Mouse (Mus musculus) induced T-regulatory cell, adult 2 months (primary cell): ENCODE measurements around the gene Rab24.

Experiments
- DNase-seq: peaks from one replicate; pipeline ENCODE4 v3.0.0-alpha.2; 2012; ENCODE audit warnings: low read depth

The Rab24 gene

DNA sequence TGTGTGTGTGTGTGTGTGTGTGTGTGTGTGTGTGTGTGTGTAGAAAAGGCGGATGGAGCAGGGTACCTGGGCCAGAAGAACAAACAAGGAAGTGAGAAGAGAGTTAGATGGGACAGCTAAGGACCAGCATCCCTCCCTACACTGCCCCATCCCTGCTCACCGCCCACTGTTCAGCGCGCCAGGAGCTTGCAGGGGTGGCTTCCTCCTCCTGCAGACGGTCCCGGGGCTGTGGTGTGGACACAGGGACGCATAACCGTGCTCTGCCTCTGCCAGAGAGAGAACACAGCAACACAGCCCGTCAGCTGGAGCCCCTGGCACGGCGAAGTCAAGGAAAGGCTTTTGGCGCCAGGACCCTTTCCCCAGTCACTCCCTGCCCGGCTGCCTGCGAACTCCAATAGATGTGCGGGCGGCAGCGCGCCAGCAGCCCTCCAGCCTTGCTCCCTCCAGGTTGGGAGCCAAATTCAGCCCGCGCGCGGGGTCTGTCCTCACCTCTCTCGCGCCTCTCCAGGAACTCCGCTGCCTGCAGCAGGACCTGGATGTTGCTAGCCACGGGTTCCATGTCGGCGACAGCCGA is 7.5 kb upstream of the Rab24 start:
- no peak for DNase-seq

DNA sequence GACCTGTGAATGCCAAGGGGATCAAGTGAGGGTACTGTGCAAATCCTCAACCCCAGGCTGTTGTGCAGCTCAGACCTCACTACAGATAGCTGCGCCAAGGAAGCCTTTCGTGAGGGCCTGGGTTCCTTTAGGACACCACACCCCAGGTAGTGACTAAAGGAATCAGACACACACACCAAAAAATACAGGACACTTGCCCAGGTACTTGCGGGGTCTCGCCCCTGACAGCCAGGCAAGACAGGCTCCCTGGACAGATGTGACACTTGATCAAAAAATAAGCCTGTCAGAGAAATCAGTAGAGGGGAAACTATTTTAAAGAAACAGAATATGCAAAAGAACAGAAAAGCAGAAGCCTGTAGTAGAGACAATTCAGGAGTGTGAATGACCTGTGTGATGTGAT is 6.9 kb upstream of the Rab24 start:
- peak; percentile 40 for DNase-seq

DNA sequence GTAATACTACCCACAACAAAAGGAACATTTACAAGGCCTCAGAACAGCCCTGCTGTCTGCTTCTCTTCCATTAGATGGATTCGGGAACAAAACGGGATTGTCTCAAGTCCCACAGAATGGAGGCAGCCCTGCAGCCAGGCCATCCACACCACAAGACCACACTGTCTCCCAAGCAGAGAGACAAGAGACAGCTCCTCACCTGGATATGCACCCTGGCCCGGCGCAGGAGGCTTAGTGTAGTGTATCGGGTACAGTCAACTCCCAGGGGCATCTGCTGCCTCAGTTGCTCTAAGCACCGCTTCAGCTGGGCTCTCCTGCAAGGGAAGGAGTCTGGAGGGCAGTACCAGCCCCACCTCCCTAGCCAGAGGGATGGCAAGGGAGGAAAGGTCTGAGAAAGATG is 6.4 kb upstream of the Rab24 start:
- no peak for DNase-seq

DNA sequence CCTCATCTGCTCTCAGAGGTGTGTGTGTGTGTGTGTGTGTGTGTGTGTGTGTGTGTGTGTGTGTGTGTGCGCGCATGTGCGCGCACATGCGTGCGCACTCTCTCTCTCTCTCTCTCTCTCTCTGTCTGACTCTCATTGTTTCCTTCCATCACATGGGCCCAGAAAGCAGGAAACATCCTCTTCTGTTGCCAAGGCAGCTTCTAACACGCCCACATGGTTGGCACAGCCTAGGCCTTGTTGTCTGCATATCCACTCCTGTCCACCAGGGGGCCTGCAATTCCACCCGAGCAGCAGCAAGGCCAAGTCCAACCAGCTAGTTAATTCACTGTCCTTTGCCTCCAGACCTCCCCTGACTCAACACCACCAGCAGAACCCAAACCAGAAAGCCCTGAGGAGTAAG is 5.9 kb upstream of the Rab24 start:
- peak; percentile 97 for DNase-seq

DNA sequence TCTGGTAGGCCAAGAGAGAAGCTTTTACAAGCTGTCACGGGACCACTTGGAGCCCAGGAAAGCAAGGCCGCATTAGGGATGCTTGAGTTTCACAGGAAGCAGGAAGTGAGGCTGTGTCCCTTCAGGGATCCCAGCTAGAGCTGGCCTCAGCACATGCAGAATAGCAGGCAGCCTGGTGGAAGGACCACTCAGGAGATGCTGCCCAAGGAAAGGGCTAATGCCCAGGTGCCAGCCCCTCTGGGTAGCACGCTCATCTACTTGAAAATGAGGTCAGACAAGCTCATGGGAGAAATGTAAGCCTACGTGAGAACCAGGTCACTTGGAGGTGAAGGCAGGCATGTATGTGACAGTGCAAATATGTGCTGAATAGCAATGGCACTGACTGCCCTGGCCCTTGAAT is 5.4 kb upstream of the Rab24 start:
- no peak for DNase-seq

DNA sequence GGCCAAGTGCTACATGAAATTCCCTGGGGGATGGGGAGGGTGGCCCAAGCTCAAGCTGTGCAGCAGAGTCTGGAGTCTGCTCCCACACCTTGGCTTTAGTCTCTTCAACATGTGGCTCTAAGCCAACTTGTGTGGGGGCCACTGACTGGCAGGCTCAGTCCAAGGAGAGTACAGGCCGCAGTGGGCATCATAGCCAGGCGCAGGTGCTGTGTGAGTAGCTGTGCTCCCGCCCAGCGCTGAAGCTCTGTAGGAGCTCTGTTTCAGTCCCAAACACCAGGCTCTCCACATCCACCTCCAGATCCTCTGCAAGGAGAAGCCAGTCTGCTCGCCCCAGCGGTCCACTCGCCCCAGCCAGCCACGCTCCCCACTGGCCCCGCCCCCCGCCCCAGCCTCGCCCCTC is 3.9 kb upstream of the Rab24 start:
- no peak for DNase-seq

DNA sequence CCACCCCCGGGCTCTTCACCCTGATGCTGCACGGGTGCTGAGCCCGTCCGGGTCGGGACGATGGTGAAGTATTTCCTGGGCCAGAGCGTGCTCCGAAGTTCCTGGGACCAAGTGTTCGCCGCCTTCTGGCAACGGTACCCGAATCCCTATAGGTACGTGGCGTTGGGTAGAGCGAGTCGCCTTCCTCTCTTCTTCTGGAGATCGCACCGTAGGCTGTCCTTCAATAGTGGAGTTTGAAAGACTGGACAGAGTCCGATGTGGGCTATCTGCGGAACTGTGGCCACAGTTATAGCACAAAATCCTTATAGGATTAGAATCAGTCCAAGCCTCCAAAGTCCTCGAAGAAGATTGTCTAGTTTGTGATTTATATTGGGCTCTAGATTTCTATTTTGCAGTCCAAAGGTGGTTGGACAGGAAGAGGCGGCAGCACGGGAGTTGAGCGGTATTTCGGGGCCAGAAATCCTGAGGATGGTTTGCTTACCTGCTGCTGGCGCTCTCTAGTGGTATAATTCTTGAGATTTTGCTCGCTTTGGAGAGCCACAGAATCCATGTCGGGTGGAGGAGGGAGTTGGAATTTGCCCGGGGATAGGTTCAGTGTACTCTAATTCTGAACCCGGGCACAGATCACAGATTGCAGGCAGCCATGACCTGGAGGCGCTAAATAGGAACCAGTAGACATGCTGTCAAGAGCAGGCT is 532 bp upstream of the Rab24 start:
- peak; percentile 70 for DNase-seq

DNA sequence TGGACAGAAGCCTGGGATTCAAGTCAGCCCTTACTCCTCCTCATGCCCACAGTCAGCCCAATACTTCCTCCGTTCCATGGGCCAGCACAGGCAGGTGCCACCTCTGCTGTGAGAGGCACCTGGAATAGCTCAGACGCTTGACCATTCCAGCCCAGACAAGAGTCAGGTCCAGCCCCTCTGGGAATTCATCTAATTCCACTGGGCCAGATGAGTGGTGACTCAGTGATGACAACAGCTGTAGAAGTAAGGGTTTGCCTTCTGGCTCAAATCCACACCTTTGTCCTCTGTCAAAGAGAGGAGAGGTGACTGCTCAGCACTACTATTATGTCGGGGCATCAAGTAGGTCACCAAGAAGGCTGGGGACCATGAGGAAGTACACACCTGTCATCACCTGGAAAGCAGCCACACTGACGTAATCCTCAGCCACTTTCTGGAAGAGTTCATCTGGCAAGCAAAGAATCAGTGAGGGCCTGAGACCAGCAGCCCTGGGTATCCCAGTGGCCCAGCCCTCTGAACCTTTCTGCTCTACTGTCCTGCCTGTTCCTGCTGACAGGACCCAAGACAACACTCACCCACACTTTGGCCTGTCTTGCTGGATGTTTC is 1.7 kb downstream of the Rab24 start, which contains the start of gene Prelid1:
Prelid1 (plus strand) TSS at position 570 of the 603 bp plus-strand sequence.
- DNase-seq = no peak

DNA sequence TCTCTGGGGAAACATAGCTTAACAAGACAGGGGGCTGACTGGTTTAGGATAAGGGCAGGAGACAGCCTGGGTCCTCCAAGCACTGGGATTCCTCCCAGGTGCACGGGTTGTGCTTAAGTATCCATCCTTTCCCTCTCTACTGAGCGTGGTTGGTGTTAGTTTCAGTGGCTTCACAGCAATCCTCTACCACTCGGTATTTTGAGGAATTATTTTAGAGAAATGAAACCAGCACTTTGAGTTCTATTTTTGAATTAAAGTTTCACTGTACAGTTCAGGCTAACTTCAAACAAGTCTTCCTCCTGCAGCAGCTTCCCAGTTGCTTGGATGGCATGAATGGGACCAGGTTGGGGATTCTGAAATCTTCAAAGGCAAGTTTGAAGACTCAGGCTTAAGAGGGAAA is 3.4 kb downstream of the Rab24 start:
- DNase-seq = no peak

DNA sequence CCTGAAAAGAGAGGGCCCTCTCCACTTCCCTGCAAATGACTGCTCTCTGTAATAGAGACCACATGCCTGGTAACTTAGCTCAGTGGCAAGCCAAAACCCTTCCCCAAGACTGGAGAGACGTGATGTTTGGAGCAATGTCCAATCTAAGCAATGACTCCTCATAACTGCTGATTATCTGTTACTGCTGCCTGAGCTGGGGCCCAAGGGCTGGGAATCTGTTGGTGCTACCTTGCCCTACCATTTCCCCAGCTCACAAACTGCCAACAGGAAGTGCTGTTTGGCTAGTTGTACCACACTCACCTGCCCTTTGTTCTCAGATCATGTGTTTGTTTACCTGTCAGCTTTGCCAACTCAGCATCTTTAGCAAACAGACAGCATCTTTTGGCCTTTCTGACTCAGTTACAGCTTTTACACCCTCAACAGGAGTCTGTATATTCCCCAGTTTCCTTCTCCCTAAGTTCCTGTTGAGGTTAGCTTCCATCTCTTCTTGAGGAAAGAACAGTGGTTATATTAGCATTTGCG is 6.8 kb downstream of the Rab24 start:
- no peak for DNase-seq

DNA sequence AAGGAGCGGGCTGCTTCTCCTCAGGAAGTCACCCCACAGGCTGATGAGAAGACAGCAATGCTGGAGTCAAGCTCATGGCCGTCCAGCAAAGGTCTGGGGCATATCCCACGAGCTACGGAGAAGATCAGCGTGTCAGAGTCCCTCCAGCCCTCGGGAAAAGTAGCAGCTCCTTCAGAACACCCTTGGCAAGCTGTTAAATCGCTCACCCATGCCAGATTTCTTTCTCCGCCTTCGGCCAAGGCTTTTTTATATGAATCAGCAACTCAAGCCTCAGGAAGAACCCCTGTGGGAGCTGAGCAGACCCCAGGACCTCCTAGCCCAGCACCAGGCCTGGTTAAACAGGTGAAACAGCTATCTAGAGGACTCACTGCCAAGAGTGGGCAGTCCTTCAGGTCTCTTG is 8.7 kb downstream of the Rab24 start:
- no peak for DNase-seq

DNA sequence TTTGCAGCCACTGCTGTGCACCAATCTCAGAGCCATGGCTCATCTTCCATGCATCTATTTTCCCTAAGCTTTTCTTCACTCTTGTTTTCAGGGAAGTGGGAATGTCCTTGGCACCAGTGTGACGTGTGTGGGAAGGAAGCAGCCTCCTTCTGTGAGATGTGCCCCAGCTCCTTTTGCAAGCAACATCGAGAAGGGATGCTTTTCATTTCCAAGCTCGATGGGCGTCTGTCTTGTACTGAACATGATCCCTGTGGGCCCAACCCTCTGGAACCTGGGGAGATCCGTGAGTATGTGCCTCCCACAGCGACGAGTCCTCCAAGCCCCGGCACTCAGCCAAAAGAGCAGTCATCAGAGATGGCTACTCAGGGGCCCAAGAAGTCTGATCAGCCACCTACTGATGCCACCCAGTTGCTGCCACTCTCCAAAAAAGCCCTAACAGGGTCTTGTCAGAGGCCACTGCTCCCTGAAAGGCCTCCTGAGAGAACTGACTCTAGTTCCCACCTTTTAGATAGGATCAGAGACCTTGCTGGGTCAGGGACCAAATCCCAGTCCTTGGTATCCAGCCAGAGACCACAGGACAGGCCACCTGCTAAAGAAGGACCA is 9.6 kb downstream of the Rab24 start:
- no peak for DNase-seq

DNA sequence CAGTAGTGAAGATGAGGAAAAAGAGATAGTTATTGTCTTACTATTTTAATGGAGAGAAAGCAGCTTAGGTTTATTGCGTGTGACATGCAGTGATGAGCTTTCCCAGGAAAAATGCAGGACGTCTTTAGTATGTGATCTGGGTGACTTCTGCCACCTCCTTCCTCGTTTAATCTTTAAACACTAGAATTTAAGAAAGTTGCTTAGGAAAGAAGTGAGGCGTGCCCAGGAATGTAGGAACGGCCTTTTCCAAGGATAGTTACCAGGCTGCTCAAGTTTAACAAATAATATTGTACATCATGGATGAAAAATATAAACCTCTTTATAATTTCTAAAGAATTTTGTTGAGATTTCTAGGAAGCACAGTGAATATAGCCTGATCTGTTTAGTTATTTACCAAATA is 20.8 kb downstream of the Rab24 start:
- no peak for DNase-seq

DNA sequence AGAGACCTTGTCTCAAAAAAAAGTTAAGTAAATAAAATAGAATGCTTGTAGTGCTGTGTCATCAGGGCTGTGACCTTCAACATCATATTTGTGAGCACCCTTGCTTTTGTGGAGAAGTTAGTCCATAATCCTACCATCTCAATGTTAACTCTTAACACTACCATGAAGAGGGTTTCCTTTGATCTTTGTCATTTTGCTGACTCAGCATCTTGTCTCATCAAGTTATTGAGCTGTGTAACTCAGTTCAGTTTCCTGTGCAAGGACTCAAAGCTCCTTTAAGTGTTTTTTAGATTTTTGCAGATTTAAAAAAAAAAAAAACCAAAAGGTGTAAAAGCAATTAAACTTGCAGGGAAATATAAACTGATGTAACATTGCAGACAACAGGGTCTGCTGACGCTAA is 25.0 kb downstream of the Rab24 start:
- no peak for DNase-seq

DNA sequence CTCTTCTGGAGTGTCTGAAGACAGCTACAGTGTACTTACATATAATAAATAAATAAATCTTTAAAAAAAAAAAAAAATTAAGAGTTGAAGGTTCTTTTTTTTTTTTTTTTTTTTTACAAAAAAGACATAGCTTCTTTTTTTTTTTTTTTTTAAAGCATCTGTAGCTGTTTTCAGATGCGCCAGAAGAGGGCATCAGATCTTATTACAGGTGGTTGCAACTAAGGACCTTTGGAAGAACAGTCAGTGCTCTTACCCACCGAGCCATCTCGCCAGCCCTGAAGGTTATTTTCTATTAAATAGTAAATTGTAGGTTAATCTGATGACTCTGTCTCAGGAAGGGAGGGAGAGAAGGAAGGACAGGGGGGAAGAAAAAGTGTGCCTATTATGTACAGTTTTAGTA is 32.9 kb downstream of the Rab24 start:
- DNase-seq = peak; percentile 53

DNA sequence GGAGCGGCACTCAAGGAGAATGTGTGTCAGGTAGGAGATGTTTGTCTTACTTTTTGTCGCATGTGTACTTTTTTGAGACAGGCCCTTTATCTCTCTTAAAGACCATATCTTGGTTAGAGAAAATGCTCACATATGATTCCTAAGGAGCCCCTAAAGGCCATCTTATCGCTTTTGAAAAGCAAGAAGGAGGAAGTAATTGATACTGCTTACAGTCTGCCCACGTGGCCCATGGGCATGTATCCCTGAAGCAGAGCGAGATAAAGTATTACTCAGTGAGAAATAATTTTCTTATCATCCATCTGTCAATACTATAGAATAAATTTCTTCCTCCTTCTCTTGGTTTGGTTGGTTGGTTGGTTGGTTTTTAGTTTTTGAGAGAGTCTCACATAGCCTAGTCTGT is 44.1 kb downstream of the Rab24 start:
- no peak for DNase-seq

DNA sequence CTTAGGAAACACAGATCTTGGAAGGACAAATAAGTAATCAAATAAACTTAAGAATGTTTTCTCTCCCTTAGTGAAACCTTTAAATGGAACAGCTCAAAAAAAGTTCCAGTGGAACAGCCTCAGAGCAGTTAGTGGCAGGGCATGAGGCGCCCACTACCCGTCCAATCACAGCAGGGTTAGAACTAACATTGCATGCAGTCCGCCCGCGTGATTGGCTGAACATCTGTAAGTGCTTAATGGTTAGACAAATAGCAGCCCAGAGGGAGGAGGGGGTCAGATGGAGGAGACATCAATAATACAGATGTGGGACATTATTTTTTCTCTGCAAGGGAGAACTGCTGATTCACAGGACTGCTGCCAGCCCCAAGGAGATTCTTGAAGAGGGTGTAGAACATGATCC is 44.5 kb downstream of the Rab24 start:
- no peak for DNase-seq
